Mouse (Mus musculus) stomach, postnatal 0 days (tissue): ENCODE data around the gene Crebrf.

Experiments
- CTCF ChIP-seq: IDR thresholded peaks from 2 replicates; pipeline ENCODE4 v1.5.1; 2016; ENCODE audit warnings: antibody characterized with exemption, low read depth, mild to moderate bottlenecking, moderate library complexity
- EP300 ChIP-seq: optimal IDR thresholded peaks from 2 replicates; pipeline ENCODE3; 2016; ENCODE audit warnings: antibody characterized with exemption

GRCm38 (mm10) chr17:26702621-26703020 lies 12.8 kb upstream of the Crebrf start:
- no peak for TF ChIP-seq EP300
- TF ChIP-seq CTCF = no peak
